Mouse (Mus musculus): ENCODE measurements around the gene Elf5. TPM values are rescaled to one million over a fixed set of nuclear protein-coding genes. Genes with fewer than 3 reads are reported as not detected.

The Elf5 gene
- not detected for total RNA-seq (2018; cell fraction: chromatin; rRNA removed)
- not detected for total RNA-seq (2018; cell fraction: cytosol; rRNA removed)
- total RNA-seq (2018; cell fraction: nucleus; rRNA removed): not detected
- not detected in 3 replicates for polyA plus RNA-seq (2018)

- H3K36me3 ChIP-seq (ENCODE audit: inconsistent target): no peaks in the 10 kb centered on the region
- WGBS (ENCODE audit: missing documents): 84% methylated on average over 6 of the region's 6 CpGs
- no peak within 1 kb of the TSS for H3K27ac ChIP-seq
- no peak within 1 kb of the TSS for H3K4me3 ChIP-seq (ENCODE audit: inconsistent target)
- H3K79me2 ChIP-seq (ENCODE audit: inconsistent target): no peaks in the 10 kb centered on the region
Observed at GRCm38 (mm10) chr2:103411348-103411747, at the start of gene Elf5. Elf5 (plus strand) TSS chr2:103411688.

- H3K4me3 ChIP-seq (ENCODE audit: inconsistent target): no peak overlapping the region
- no peak overlapping the region for H3K27ac ChIP-seq
- 85% methylated on average over 5 of the region's 5 CpGs for WGBS (ENCODE audit: missing documents)
- H3K36me3 ChIP-seq (ENCODE audit: inconsistent target): no peaks in the 10 kb centered on the region
- no peaks in the 10 kb centered on the region for H3K79me2 ChIP-seq (ENCODE audit: inconsistent target)
Observed at GRCm38 (mm10) chr2:103372541-103372940, 38.9 kb upstream of the Elf5 start.

DNA sequence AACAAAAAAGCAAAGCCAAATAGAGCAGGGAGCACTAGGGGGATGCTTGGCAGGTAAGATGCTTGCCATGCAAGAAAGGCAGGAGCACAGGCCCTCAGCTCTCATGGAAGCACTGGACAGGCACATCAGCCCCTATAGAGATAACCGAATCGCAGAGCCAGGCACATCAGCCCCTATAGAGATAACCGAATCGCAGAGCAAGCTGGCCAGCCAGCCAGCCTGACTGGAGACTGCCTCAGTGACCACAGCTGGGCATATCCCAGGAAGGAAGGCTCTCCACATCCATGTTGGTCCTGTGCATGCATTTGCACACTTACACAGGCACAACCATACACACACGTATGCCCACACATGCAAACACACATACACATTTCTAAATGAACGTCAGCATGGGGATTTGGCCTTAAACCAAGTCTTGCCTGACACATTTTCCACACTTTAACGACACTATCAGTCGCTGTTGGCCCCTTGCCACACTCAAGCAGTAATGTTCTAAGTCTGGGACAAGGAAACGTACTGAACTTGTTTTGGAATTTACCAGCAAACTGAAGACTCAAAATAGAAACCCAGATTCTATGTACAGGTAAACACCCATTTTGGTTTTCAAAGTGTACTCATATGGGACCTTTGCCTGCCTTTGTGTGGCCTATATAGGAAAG lies 31.9 kb upstream of the Elf5 start:
- Histone ChIP-seq H3K79me2 (ENCODE audit: inconsistent target) (no peaks in the 10 kb centered on the region), H3K36me3 (ENCODE audit: inconsistent target) (no peaks in the 10 kb centered on the region), H3K4me3 (ENCODE audit: inconsistent target) (no peak overlapping the region), H3K27ac (no peak overlapping the region)
- WGBS (ENCODE audit: missing documents): 84% methylated on average over 9 of the region's 9 CpGs

DNA sequence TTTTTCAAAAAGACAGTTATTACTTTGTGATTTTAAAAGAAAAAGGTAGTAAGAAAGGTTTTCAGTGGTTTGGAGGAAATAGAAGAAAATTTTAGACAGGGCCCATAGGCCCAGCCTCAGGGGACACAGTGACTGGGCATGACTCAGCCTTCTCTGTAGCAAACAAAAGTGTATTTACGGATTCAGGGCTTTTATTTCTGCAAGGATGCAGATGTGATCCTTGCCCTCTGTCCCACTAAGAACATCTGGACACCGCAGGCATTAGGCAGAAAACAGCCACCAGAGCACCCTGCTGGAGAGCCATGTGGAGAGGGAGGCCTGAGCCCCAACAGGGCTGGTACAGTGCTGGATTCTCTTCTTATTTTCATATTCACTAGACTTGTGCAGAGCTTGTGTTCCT lies 29.3 kb upstream of the Elf5 start:
- Histone ChIP-seq H3K36me3 (ENCODE audit: inconsistent target) (no peaks in the 10 kb centered on the region), H3K27ac (no peak overlapping the region), H3K79me2 (ENCODE audit: inconsistent target) (no peaks in the 10 kb centered on the region), H3K4me3 (ENCODE audit: inconsistent target) (no peak overlapping the region)
- 87% methylated on average over 2 of the region's 2 CpGs for WGBS (ENCODE audit: missing documents)

DNA sequence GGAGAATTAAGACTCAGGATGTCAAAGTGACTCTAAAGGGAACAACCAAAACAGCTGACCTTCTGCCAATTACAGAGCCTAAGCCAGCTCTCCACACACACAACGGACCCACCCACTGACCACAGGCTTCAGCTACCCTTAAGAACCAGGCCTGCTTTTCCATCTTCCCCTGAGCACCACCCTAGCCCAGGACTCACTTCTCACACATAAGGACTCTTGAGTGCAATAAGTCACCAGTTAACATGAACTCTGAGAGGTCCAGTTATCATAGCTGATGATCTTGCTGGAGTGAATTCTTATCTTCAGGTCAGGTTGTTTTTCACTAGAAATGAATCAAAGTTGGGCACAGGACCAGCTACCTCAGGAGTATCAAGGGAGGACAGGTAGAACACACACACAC lies 23.6 kb upstream of the Elf5 start:
- Histone ChIP-seq H3K27ac (no peak overlapping the region), H3K4me3 (ENCODE audit: inconsistent target) (no peak overlapping the region), H3K79me2 (ENCODE audit: inconsistent target) (no peaks in the 10 kb centered on the region), H3K36me3 (ENCODE audit: inconsistent target) (no peaks in the 10 kb centered on the region)
- WGBS (ENCODE audit: missing documents): 79% methylated on average over 1 of the region's 1 CpGs

DNA sequence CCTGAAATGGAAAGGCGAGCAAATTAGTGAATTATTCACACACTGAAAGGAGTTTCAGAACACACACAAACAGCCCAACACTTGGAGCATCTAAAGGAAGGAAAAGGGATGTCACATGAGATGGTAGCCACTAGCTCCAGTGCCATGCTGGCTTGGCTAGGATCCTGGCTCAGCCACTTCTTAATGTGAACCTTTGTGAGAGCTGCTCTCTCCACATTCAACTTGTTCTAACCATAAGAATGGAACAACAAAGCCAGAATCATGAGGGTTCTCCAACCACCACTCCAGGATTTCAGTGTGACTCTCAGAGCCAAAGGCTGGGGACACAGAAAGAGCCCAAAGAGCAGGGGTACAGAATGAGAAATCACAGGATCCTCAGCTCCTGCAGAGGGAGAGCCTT lies 23.2 kb upstream of the Elf5 start:
- WGBS (ENCODE audit: missing documents): 93% methylated on average over 1 of the region's 1 CpGs

DNA sequence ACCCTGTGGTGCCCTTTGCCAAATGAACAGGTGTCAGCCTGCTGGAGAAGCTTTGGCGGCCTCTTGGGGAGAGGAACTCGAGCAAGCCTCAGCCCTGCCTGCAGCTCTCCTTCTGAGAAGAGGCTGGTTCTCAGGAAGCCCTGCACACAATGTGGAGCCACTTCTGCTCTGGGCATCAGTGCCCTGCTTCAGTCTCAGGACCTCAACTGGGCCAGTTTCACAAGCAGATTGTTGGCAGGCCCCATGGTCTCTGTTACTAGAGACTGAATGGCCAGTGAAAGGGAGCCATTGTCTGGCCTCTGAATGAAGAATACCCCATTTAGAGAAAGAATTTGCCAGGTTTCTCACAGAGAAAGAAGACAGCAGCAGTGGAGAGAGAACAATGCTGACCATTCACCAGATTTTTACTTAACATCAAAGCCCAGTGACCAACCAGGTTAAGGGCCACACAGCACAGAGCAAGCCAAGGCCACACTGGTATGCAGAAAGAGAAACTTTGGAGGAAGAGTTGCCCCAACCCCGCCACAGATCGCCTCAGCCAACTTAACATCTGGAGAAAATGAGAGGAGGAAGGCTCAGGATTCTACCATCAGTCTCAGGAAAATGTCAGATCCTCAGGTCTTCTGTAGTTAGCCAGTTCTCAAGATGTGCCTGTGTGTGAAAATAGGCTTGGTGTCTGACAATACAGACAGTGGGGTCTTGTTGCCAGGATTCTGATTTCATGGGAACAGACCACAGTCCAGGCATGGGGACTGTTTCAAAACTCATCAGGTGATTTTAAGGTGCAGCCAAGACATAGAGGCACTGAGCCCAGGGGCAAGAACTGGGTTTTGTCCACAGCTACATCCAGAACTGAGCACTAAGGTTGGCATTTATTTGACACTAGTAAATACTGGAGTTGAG lies 21.2 kb upstream of the Elf5 start:
- Histone ChIP-seq H3K79me2 (ENCODE audit: inconsistent target) (no peaks in the 10 kb centered on the region), H3K4me3 (ENCODE audit: inconsistent target) (no peak overlapping the region), H3K36me3 (ENCODE audit: inconsistent target) (no peaks in the 10 kb centered on the region), H3K27ac (no peak overlapping the region)
- 60% methylated on average over 4 of the region's 4 CpGs for WGBS (ENCODE audit: missing documents)

More for the DNA sequence above, 23.2 kb upstream of the Elf5 start:
- no peak overlapping the region for H3K4me3 ChIP-seq (ENCODE audit: inconsistent target)
- H3K36me3 ChIP-seq (ENCODE audit: inconsistent target): no peaks in the 10 kb centered on the region
- no peaks in the 10 kb centered on the region for H3K79me2 ChIP-seq (ENCODE audit: inconsistent target)
- no peak overlapping the region for H3K27ac ChIP-seq

DNA sequence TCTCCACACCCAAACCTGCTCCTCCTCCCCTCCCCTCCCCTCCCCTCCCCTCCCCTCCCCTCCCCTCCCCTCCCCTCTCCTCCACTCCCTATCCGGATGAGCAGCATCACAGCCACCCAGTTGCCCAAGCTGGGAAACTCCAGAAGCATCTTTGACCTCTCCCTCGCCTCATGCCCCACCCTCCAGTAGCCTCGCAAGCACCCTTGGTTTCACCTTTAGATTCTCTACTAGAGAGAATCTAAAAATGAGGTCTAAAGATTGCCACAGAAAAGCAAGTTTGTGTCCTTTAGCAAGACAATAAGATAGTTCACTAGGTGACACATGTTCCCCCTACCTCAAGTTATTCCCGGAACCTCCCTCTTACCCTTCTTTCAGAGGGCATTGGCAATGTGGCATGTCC lies 19.9 kb upstream of the Elf5 start:
- WGBS (ENCODE audit: missing documents): 98% methylated on average over 3 of the region's 4 CpGs
- H3K36me3 ChIP-seq (ENCODE audit: inconsistent target): no peaks in the 10 kb centered on the region
- no peak overlapping the region for H3K27ac ChIP-seq
- no peaks in the 10 kb centered on the region for H3K79me2 ChIP-seq (ENCODE audit: inconsistent target)
- no peak overlapping the region for H3K4me3 ChIP-seq (ENCODE audit: inconsistent target)

- Histone ChIP-seq H3K4me3 (ENCODE audit: inconsistent target) (no peak overlapping the region), H3K79me2 (ENCODE audit: inconsistent target) (no peaks in the 10 kb centered on the region), H3K27ac (no peak overlapping the region), H3K36me3 (ENCODE audit: inconsistent target) (no peaks in the 10 kb centered on the region)
- WGBS (ENCODE audit: missing documents): 76% methylated on average over 6 of the region's 6 CpGs
Observed at GRCm38 (mm10) chr2:103398110-103398509, 13.4 kb upstream of the Elf5 start.

GRCm38 (mm10) chr2:103400691-103401090 lies 10.8 kb upstream of the Elf5 start:
- no peaks in the 10 kb centered on the region for H3K36me3 ChIP-seq (ENCODE audit: inconsistent target)
- 85% methylated on average over 4 of the region's 4 CpGs for WGBS (ENCODE audit: missing documents)
- no peak overlapping the region for H3K4me3 ChIP-seq (ENCODE audit: inconsistent target)
- no peak overlapping the region for H3K27ac ChIP-seq
- H3K79me2 ChIP-seq (ENCODE audit: inconsistent target): no peaks in the 10 kb centered on the region

- Histone ChIP-seq H3K27ac (no peak overlapping the region), H3K36me3 (ENCODE audit: inconsistent target) (no peaks in the 10 kb centered on the region), H3K4me3 (ENCODE audit: inconsistent target) (no peak overlapping the region), H3K79me2 (ENCODE audit: inconsistent target) (no peaks in the 10 kb centered on the region)
- WGBS (ENCODE audit: missing documents): 75% methylated on average over 3 of the region's 3 CpGs
Observed at GRCm38 (mm10) chr2:103406239-103406638, 5.2 kb upstream of the Elf5 start.

- 93% methylated on average over 3 of the region's 3 CpGs for WGBS (ENCODE audit: missing documents)
- no peaks in the 10 kb centered on the region for H3K79me2 ChIP-seq (ENCODE audit: inconsistent target)
- H3K27ac ChIP-seq: no peak overlapping the region
- no peaks in the 10 kb centered on the region for H3K36me3 ChIP-seq (ENCODE audit: inconsistent target)
- no peak overlapping the region for H3K4me3 ChIP-seq (ENCODE audit: inconsistent target)
Observed at GRCm38 (mm10) chr2:103411816-103412215, 328 bp downstream of the Elf5 start.

- Histone ChIP-seq H3K27ac (no peak overlapping the region), H3K36me3 (ENCODE audit: inconsistent target) (no peaks in the 10 kb centered on the region), H3K79me2 (ENCODE audit: inconsistent target) (no peaks in the 10 kb centered on the region), H3K4me3 (ENCODE audit: inconsistent target) (no peak overlapping the region)
- WGBS (ENCODE audit: missing documents): 94% methylated on average over 5 of the region's 5 CpGs
Observed at GRCm38 (mm10) chr2:103413381-103413780, 1.9 kb downstream of the Elf5 start.

- Histone ChIP-seq H3K27ac (no peak overlapping the region), H3K36me3 (ENCODE audit: inconsistent target) (no peaks in the 10 kb centered on the region), H3K79me2 (ENCODE audit: inconsistent target) (no peaks in the 10 kb centered on the region), H3K4me3 (ENCODE audit: inconsistent target) (no peak overlapping the region)
- WGBS (ENCODE audit: missing documents): 85% methylated on average over 3 of the region's 3 CpGs
Observed at GRCm38 (mm10) chr2:103415774-103416173, 4.3 kb downstream of the Elf5 start.
